Mouse (Mus musculus): Measurements from ENCODE around the gene Gp9.
A peak's percentile ranks its signal among the peaks of the same experiment; 100 is the strongest.

Gene Gp9

GRCm38 (mm10) chr6:87777842-87778241, at the start of gene Gp9:
Gene Gp9, plus strand, starts transcription at chr6:87778072.
- no peak for DNase-seq (ENCODE audit: low spot score in 2 of 2)

DNA sequence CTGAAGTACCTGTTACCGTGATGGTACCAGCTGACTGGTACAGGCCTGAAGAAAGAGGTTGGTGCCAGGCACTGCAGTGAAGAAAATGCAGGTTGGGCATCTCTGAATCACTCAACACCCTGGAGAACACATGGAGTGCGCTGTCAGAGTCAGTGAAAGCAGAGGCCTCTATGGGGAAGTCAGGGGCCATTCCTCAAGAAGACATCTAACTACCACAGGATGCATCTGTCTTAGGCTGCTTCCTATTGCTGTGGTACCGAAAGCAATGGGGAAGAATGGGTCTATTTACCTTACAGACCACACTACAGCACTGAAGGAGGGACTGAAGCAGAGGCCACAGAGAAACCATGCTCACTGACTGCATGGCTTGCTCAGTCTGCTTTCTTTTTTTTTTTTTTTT, 49.8 kb upstream of the Gp9 start:
- no peak for DNase-seq (ENCODE audit: low spot score in 2 of 2)

- DNase-seq (ENCODE audit: low spot score in 2 of 2): no peak
Observed at GRCm38 (mm10) chr6:87730141-87730540, 47.7 kb upstream of the Gp9 start.

DNA sequence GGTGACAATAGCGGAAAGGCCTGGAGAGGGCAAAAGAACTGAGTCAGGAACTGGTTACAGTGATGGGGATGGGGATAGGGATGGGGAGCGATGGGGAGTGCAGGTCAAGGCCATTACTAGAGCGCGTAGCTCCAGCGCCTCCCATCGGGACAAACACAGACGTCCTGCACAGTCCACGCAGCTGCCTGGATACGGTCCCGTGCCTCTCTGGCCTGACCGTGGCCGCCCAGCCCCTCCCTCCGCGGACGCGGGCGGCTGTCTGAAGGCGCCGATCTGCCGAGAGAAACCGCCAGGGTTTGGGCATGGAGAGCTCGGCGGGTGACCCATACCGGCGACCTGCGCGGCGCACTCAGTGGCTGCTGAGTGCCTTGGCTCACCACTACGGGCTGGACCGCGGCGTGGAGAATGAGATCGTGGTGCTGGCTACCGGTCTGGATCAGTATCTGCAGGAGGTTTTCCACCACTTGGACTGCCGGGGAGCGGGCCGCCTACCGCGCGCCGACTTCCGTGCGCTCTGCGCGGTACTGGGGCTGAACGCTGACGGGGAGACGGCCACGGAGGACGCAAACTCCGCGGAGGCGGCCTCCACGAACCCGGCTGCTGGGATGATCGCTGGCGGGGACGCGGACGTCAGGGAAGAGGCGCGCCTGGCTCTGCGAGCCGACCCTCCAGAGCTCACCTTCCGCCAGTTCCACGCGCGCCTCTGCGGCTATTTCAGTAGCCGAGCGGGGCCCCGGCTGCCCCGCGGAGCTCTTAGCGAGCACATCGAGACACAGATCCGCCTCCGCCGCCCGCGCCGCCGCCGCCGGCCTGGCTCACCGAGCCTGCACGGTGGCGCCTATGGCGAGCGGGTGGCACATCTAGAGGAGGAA, 47.0 kb upstream of the Gp9 start, which contains the start of gene Efcc1:
Gene Efcc1, plus strand, starts transcription at position 279 of the 872 bp plus-strand sequence.
- peak; percentile 61 to 66 for DNase-seq (ENCODE audit: low spot score in 2 of 2)

DNA sequence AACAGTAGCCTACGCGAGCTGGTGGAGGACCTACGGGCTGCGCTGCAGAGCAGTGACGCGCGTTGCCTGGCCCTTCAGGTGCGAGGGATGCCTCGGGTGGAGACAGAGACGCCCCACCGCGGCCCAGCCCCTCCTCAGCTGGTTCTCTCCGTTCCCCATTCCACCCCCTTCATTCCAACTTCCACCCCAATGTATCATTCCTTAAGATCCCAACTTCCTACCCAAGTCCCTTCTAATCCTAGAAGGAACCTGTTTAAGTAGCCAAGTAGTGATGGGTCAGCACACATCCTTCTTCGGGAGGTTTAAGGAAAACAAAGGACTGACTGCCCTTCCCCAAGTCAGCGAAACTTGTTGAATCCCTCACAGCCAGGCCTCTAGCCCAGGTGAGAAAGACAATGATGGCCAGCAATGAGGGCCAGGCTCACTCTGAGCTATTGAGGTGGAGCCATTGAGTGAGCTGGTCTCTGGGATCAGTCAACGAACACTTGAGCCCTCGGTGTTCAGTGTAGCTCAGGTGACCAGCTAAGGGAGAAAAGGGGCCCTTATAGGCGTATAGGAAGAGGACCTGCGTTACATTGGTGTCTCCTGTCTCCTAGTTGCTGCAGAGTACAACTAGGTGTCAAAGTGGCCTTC, 46.3 kb upstream of the Gp9 start:
- DNase-seq (ENCODE audit: low spot score in 2 of 2): no peak

DNA sequence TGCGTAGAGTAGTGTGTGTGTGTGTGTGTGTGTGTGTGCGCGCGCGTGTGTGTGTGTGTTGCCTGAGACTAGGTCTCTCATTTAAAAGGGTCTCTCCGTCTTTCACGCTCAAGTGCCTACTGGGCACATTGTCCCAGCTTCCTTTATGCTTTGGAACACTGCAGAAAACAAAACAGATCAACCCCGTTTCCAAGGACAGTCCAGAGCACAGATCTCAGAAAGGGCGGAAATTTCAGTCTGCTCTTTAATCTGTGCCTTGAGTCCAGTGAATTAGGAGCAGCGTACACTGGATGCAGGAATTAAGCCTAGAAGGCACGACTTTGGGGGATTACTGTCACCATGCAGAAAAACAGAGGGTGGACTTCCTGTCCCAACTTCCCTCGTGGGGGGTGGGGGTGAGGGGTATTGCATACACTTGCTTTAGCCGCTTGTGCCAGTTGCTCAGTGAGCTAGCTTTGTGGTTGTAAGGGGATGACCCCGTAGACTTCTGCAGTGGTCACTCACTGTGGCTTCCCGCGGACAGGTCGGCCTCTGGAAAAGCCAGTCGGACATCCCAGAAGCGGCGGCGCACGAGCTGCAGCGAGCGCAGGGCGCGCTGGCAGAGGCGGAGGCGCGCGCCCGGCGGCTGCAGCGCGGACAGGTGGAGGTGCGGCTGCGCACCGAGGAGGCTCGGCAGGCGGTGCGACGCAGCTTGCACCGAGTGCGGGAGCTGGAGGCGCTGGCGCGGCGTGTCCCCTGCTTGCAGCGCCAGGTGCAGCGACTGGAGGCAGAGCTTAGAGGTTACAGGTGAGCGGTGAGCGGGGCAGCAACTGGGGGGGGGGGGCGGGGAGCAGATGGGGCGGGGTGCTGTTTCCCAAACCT, 45.5 kb upstream of the Gp9 start:
- peak; percentile 15 to 20 for DNase-seq (ENCODE audit: low spot score in 2 of 2)

DNA sequence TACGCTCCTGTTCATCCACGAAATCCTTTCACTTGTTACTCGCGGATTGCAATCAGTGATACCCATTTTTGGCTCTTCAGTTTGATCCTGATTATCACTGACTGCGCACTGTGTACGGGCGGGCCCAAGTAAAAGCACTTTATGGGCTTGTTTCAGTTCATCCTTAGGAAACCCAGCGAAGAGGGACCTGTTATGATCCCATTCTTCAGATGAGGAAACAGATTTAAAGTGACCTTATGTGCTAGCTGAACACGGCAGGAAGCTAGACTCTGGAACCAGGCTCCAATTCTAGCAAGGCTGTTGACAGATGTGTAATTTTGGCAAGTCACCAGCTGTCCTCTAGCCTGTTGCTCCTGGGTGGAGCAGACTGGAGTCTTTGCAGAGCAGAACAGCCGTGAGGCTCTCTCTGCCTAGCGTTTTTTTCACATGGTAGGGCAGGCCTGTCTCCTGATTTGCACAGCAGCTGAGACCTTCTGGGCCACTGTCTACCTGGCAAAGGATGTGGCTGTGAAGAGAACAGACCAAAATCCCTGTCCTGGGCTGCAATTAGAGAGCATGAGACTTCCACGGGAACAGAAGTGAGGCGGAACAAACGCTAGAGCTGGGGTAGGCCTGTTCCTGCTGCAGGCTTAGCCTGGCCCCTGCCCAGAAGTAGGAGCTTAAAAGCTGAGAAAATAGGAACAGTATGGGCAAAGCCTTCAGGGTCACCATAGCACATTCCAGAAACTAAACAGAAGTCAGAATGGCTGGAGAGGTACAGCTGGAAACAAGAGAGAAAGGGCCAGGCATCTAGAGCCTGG, 44.5 kb upstream of the Gp9 start:
- DNase-seq (ENCODE audit: low spot score in 2 of 2): peak in 1 of 2 experiments; percentile 3

GRCm38 (mm10) chr6:87734136-87734535, 43.7 kb upstream of the Gp9 start:
- no peak for DNase-seq (ENCODE audit: low spot score in 2 of 2)

- DNase-seq (ENCODE audit: low spot score in 2 of 2): no peak
Observed at GRCm38 (mm10) chr6:87736923-87737322, 40.9 kb upstream of the Gp9 start.

DNA sequence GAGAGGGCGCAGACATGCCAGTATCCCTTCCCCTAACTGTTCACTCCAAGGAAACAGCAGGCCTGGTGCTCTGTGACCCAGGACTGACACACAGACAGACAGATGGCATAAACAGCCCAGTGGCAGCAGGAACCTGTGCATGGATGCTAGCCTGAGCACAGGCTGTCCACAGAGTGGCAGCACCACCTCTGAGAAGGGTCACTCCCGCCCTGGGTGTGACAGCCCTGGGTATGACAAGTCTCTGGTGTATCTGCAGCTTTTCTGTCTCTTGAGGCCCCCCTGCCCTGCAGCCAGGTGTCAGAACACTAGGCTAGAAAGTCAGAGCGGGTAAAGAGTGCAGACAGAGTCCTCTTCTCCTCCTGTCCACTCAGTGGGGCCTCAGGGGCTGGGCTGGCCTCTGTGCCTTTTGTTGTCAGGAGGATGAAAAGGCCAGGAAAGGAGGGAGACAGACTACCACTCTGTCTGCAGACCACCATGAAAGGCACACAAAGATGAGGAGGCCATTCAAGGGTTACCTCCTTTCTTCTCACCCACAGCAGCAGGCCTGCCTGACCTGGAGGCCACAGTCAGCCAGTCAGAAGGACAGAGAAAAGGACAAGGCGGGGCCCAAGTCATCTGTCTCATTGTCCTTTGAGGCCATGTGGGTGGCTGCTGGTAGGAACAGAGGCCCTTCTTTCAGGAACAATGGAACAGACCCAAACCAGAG, 39.8 kb upstream of the Gp9 start:
- no peak for DNase-seq (ENCODE audit: low spot score in 2 of 2)

GRCm38 (mm10) chr6:87739898-87740297, 38.0 kb upstream of the Gp9 start:
- DNase-seq (ENCODE audit: low spot score in 2 of 2): no peak

DNA sequence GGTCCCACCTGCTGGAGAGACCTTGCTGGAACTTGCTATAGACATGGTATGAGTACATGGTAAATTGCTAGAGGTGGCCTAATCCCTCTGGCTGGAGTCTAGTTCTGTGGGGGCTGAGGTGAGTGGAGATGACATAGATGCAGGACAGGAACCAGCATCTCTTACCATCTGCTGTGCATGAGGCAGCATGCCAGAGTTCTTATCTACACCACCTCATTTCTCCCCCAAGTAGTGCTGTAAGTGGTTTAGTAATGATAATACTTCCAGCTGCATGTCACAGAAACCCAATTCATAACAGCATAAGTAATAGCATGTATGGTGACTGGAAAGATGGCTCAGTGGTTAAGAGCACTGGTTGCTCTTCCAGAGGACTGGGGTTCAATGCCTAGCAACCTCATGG, 37.4 kb upstream of the Gp9 start:
- no peak for DNase-seq (ENCODE audit: low spot score in 2 of 2)

DNA sequence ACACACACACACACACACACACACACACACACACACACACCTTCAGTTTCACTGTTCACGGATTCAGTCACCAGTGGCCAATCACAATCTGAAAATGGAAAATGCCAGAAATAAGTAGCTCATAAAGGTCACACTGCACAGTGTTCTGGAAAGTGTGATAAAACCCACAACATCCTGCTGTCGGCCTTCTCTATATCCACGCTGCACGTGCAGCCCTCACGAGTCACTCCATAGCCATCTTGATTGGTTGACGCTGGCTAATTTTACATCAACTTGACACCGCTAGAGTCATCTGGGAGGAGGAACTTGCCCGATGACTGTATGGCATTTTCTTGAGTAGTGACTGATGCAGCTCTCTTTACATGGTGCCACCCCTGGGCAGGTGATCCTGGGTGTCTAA, 35.9 kb upstream of the Gp9 start:
- no peak for DNase-seq (ENCODE audit: low spot score in 2 of 2)

DNA sequence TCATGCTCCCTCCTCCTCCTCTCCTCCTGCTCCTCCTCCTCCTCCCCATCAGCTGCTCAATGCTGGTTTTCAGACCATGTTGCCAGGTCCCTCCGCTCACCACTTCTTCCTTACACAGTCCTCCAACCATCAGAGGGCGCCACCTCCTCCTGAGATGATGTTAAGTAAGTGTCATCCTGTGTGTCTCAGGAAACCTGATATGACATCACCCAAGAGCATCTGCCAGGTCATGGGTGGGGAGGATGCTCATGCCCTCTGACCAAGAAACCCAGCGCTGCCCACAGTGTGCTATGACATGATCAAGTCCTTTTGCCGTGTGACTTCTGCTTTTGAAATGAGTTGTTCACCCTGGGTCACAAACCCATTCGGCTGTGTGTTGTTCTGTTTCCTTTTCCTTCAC, 35.1 kb upstream of the Gp9 start:
- DNase-seq (ENCODE audit: low spot score in 2 of 2): no peak

- DNase-seq (ENCODE audit: low spot score in 2 of 2): no peak
Observed at GRCm38 (mm10) chr6:87743281-87743680, 34.6 kb upstream of the Gp9 start.

DNA sequence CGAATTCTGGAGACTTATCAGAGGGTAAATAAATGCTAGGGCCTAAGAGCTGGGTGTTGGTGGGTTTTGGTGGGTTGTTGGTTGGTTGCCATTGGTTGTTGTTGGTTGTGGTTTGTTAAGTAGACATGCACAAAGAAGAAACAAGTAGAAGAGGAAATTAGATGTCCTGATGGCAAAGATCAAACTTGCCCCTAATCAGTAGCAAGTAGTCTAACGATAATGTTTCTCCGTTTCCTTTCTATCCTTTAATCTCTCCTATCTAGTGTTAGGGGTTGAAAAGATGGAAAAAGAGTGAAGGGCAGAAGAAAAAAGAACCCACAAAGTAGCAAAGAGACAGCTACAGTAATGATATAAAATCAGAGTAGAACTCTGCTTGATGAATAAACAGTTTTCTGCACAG, 33.2 kb upstream of the Gp9 start:
- no peak for DNase-seq (ENCODE audit: low spot score in 2 of 2)

- no peak for DNase-seq (ENCODE audit: low spot score in 2 of 2)
Observed at GRCm38 (mm10) chr6:87745301-87745700, 32.6 kb upstream of the Gp9 start.

DNA sequence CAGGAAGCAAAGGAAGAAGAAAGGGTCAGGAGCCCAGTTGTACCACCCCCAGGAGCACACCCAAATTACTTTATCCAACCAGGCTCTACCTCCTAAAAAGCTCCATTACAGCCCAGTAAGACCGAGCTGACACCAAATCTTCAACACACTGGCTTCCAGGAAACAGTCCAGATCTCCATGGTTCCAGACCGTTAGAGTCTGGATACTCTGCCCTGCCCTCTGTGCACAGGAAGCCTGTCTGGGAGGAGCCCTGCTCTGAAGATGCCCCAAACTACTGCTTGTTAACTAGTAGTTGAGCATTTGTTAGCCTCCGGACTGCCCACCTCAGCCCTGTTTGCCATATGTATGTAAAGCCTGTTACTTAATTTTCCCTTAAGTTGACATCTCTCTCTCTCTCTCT, 31.8 kb upstream of the Gp9 start:
- DNase-seq (ENCODE audit: low spot score in 2 of 2): no peak

GRCm38 (mm10) chr6:87746849-87747248, 31.0 kb upstream of the Gp9 start:
- DNase-seq (ENCODE audit: low spot score in 2 of 2): no peak

GRCm38 (mm10) chr6:87748078-87748477, 29.8 kb upstream of the Gp9 start:
- no peak for DNase-seq (ENCODE audit: low spot score in 2 of 2)

DNA sequence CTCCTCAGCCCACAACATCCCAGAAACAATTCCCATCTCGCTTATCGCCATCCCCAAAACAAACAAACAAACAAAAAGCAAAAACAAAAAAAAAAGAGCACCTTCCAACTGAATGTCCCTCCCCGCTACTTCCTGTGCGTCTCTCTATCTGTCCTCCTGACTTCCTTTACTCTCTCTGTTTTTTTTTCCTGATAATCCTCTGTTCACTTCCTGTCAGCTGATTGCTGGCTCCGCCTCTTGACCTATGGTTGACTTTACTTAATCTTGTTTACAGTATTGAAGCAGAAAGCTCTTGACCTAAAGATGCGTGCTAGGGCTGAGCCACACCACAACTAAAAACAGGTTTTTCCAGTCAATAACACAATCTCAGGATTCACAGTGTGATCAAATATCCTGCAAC, 29.3 kb upstream of the Gp9 start:
- no peak for DNase-seq (ENCODE audit: low spot score in 2 of 2)
